Mouse (Mus musculus): ENCODE data around the gene Rbm7. TPM values are rescaled to one million over a fixed set of nuclear protein-coding genes. Genes with fewer than 3 reads are reported as not detected.
A peak's percentile ranks its signal among the peaks of the same experiment; 100 is the strongest.
"Not testable (repeated sequence)": the region's sequence is repeated elsewhere in the genome, so short reads cannot be mapped to it uniquely, and the experiment has no call there.

Gene Rbm7
- total RNA-seq, 2 experiments from 2014 or later = 15.7 to 16.3 TPM

- DNase-seq = no peak
- intact Hi-C loops (cut with DNase I; ENCODE audit: low total_unique reads) = no loop called here
These were observed 13.6 kb downstream of the Rbm7 start for GRCm38 (mm10) chr9:48481214-48482134.

GRCm38 (mm10) chr9:48480411-48481213, 14.5 kb downstream of the Rbm7 start, which contains the start of gene Rexo2:
Rexo2 (minus strand) TSS chr9:48480623.
- peak; percentile 96 for DNase-seq
- intact Hi-C loops (cut with DNase I; ENCODE audit: low total_unique reads) = no loop called here

- DNase-seq = no peak
These were observed 15.2 kb downstream of the Rbm7 start for GRCm38 (mm10) chr9:48479838-48480410.

GRCm38 (mm10) chr9:48478808-48479207, 16.3 kb downstream of the Rbm7 start:
- intact Hi-C loops (cut with DNase I; ENCODE audit: low total_unique reads) = no loop called here
- DNase-seq = no peak

More at GRCm38 (mm10) chr9:48479838-48480410, 15.2 kb downstream of the Rbm7 start:
- intact Hi-C loops (cut with DNase I; ENCODE audit: low total_unique reads) = no loop called here

GRCm38 (mm10) chr9:48476236-48477165, 18.6 kb downstream of the Rbm7 start:
- intact Hi-C loops (cut with DNase I; ENCODE audit: low total_unique reads) = no loop called here

GRCm38 (mm10) chr9:48474367-48474766, 20.7 kb downstream of the Rbm7 start:
- intact Hi-C loops (cut with DNase I; ENCODE audit: low total_unique reads) = no loop called here
- DNase-seq = no peak

More at GRCm38 (mm10) chr9:48476236-48477165, 18.6 kb downstream of the Rbm7 start:
- no peak for DNase-seq

- DNase-seq = no peak
- intact Hi-C loops (cut with DNase I; ENCODE audit: low total_unique reads) = no loop called here
These were observed 22.0 kb downstream of the Rbm7 start for GRCm38 (mm10) chr9:48473131-48473530.

GRCm38 (mm10) chr9:48472441-48473025, 22.6 kb downstream of the Rbm7 start:
- DNase-seq = no peak
- intact Hi-C loops (cut with DNase I; ENCODE audit: low total_unique reads) = no loop called here

- DNase-seq = not testable (repeated sequence)
- intact Hi-C loops (cut with DNase I; ENCODE audit: low total_unique reads) = loop anchor here (10.0 kb wide), 1 partner anchor 87 kb away; no protein-coding TSS in a partner anchor
These were observed 27.6 kb downstream of the Rbm7 start for GRCm38 (mm10) chr9:48467471-48467870.

GRCm38 (mm10) chr9:48466804-48467203, 28.3 kb downstream of the Rbm7 start:
- peak; percentile 58 for DNase-seq
- intact Hi-C loops (cut with DNase I; ENCODE audit: low total_unique reads) = loop anchor here (10.0 kb wide), 1 partner anchor 88 kb away; no protein-coding TSS in a partner anchor

GRCm38 (mm10) chr9:48465671-48466070, 29.4 kb downstream of the Rbm7 start:
- no peak for DNase-seq
- intact Hi-C loops (cut with DNase I; ENCODE audit: low total_unique reads) = loop anchor here (10.0 kb wide), 1 partner anchor 89 kb away; no protein-coding TSS in a partner anchor

- DNase-seq = no peak
- intact Hi-C loops (cut with DNase I; ENCODE audit: low total_unique reads) = loop anchor here (10.0 kb wide), 1 partner anchor 93 kb away; no protein-coding TSS in a partner anchor
These were observed 33.6 kb downstream of the Rbm7 start for GRCm38 (mm10) chr9:48461545-48461944.

- no peak for DNase-seq
- intact Hi-C loops (cut with DNase I; ENCODE audit: low total_unique reads) = loop anchor here (10.0 kb wide), 1 partner anchor 94 kb away; no protein-coding TSS in a partner anchor
These were observed 34.4 kb downstream of the Rbm7 start for GRCm38 (mm10) chr9:48460720-48461119.

- no peak for DNase-seq
- intact Hi-C loops (cut with DNase I; ENCODE audit: low total_unique reads) = no loop called here
These were observed 35.7 kb downstream of the Rbm7 start for GRCm38 (mm10) chr9:48459391-48459790.

- DNase-seq = no peak
- intact Hi-C loops (cut with DNase I; ENCODE audit: low total_unique reads) = no loop called here
These were observed 36.2 kb downstream of the Rbm7 start for GRCm38 (mm10) chr9:48458879-48459278.

- intact Hi-C loops (cut with DNase I; ENCODE audit: low total_unique reads) = no loop called here
- DNase-seq = no peak
These were observed 39.1 kb downstream of the Rbm7 start for GRCm38 (mm10) chr9:48455961-48456360.

- intact Hi-C loops (cut with DNase I; ENCODE audit: low total_unique reads) = no loop called here
These were observed 45.0 kb downstream of the Rbm7 start for GRCm38 (mm10) chr9:48450066-48450465.

GRCm38 (mm10) chr9:48447783-48448209, 47.3 kb downstream of the Rbm7 start:
- intact Hi-C loops (cut with DNase I; ENCODE audit: low total_unique reads) = no loop called here
- DNase-seq = no peak

More at GRCm38 (mm10) chr9:48450066-48450465, 45.0 kb downstream of the Rbm7 start:
- no peak for DNase-seq
